Mouse (Mus musculus) hindbrain, embryonic 16.5 days (tissue): ENCODE measurements around the gene Arpc2. TPM values are rescaled to one million over a fixed set of nuclear protein-coding genes. Genes with fewer than 3 reads are reported as not detected.

Experiments used
- ATAC-seq: fragments of 200-750 bp; cut with Nextera tagmentation; 2 replicates; pipeline ENCODE4 v1.8.0; 2017; ENCODE audit warnings: moderate TSS enrichment, moderate library complexity
- H3K27ac ChIP-seq: fragments of 300-500 bp; sonication (generic); 2 replicates; pipeline ENCODE4 v1.5.1; 2014; ENCODE audit warnings: low read depth, mild to moderate bottlenecking, control low read depth, low read length, moderate library complexity
- H3K27me3 ChIP-seq: fragments of 300-500 bp; sonication (generic); replicated peaks from 2 replicates; pipeline ENCODE4 v1.6.1; 2014; ENCODE audit warnings: low read length; ENCODE audit not compliant: control insufficient read depth, insufficient read depth
- H3K36me3 ChIP-seq: fragments of 300-500 bp; sonication (generic); 2 replicates; pipeline ENCODE4 v1.6.1; 2014; ENCODE audit warnings: mild to moderate bottlenecking, low read length, moderate library complexity, mixed read lengths; ENCODE audit not compliant: control insufficient read depth, insufficient read depth
- H3K4me1 ChIP-seq: fragments of 300-500 bp; sonication (generic); 2 replicates; pipeline ENCODE4 v1.6.1; 2014; ENCODE audit warnings: low read depth, low read length; ENCODE audit not compliant: control insufficient read depth, insufficient read depth
- H3K4me2 ChIP-seq: fragments of 300-500 bp; sonication (generic); 2 replicates; pipeline ENCODE4 v1.6.1; 2014; ENCODE audit warnings: mild to moderate bottlenecking, low read length, control low read depth, moderate library complexity
- H3K4me3 ChIP-seq: fragments of 300-500 bp; sonication (generic); 2 replicates; pipeline ENCODE4 v1.5.1; 2014; ENCODE audit warnings: mild to moderate bottlenecking, low read length, control low read depth, moderate library complexity
- H3K9ac ChIP-seq: fragments of 300-500 bp; sonication (generic); 2 replicates; pipeline ENCODE4 v1.6.1; 2014; ENCODE audit warnings: low read depth, mild to moderate bottlenecking, control low read depth, low read length, moderate library complexity
- H3K9me3 ChIP-seq: fragments of 300-500 bp; sonication (generic); 2 replicates; pipeline ENCODE4 v1.6.1; 2014; ENCODE audit warnings: mild to moderate bottlenecking, low read length, moderate library complexity; ENCODE audit not compliant: control insufficient read depth
- WGBS: fragments of 180-500 bp; shearing (Covaris S2); extraction: QIAGEN DNeasy Blood & Tissue Kit; methylation state at CpG from one replicate; pipeline ENCODE4 v1.1.7; 2014; 5-methylcytosine and 5-hydroxymethylcytosine counted together
- polyA plus RNA-seq: library from polyadenylated mRNA; unstranded; fragments of >200 nt; fragmentation: Nextera tagmentation; extraction: Ambion mirVana; gene quantifications from 2 replicates; pipeline ENCODE4 v1.2.1, GENCODE M21; 2015

The Arpc2 gene
- polyA plus RNA-seq, 1 experiment from 2014 or later = 415 TPM

GRCm38 (mm10) chr1:74277041-74277440 is 41.2 kb downstream of the Arpc2 start:
- no peak overlapping the region for H3K27ac ChIP-seq
- H3K9ac ChIP-seq = no peak overlapping the region
- H3K36me3 ChIP-seq = peaks cover 19% of the 10 kb centered on the region
- no peaks in the 10 kb centered on the region; the same call in 1 of the 2 replicates for H3K4me1 ChIP-seq
- H3K4me3 ChIP-seq = no peak overlapping the region
- H3K4me2 ChIP-seq = no peak overlapping the region
- no peaks in the 10 kb centered on the region for H3K27me3 ChIP-seq
- ATAC-seq = no peak
- H3K9me3 ChIP-seq = no peaks in the 10 kb centered on the region
- WGBS = 68% methylated on average over 6 of the region's 6 CpGs

DNA sequence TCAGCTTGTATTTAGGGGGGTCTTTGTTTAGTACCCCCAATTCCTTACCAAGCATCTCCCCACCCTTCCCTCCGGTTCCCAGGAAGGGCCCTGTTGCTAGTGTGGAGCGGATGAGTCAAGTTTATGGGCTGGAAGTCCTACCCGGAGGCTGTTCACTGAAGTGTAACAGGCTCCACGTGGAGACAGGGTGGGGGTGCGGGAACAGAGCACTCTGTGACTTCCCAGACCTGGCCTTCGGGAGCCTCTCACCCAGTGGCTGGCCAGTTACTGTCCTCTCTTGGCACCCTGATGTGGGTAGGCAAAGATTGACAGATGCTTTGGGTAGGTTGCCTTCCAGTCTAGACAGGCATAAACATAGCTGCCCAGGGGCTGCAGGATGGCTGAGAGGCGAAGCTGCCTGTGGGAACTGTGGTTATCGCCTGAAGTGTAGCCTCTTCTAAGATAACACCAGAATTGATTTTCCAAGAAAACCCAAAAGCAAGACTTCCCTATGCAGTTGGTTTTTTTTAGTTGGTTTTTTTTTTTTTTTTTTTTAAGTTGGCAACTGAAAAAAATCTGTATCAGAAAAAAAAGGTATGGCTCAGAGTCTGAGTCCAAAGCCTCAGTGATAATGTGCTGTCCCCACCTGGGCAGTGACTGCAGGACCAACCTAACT is 42.1 kb downstream of the Arpc2 start:
- WGBS = 61% methylated on average over 8 of the region's 8 CpGs
- Histone ChIP-seq H3K4me1 (peaks cover 6% of the 10 kb centered on the region), H3K4me3 (no peak overlapping the region), H3K27ac (no peak overlapping the region), H3K36me3 (peaks cover 23% of the 10 kb centered on the region), H3K9ac (no peak overlapping the region), H3K27me3 (no peaks in the 10 kb centered on the region), H3K4me2 (no peak overlapping the region), H3K9me3 (no peaks in the 10 kb centered on the region)
- ATAC-seq = no peak

DNA sequence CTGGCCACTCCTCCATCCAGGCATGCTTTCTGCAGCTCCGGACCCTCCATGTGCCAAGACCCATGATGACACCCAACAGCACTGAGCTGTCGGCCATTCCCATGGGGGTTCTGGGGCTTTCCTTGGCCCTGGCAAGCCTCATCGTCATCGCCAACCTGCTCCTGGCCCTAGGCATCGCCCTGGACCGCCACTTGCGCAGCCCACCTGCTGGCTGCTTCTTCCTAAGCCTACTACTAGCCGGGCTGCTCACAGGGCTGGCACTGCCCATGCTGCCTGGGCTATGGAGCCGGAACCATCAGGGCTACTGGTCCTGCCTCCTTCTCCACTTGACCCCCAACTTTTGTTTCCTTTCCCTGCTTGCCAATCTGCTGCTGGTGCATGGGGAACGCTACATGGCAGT is 42.7 kb downstream of the Arpc2 start, which contains the start of gene Gpbar1:
Gene Gpbar1 (plus strand): TSS at position 13 of the 400 bp plus-strand sequence.
- Histone ChIP-seq H3K4me1 (peaks cover 11% of the 10 kb centered on the region), H3K36me3 (peaks cover 23% of the 10 kb centered on the region), H3K27me3 (no peaks in the 10 kb centered on the region), H3K9me3 (no peaks in the 10 kb centered on the region), H3K9ac (no peak within 1 kb of the TSS), H3K4me3 (no peak within 1 kb of the TSS), H3K27ac (no peak within 1 kb of the TSS), H3K4me2 (no peak within 1 kb of the TSS)
- WGBS = 91% methylated on average over 10 of the region's 10 CpGs
- ATAC-seq = no peak

DNA sequence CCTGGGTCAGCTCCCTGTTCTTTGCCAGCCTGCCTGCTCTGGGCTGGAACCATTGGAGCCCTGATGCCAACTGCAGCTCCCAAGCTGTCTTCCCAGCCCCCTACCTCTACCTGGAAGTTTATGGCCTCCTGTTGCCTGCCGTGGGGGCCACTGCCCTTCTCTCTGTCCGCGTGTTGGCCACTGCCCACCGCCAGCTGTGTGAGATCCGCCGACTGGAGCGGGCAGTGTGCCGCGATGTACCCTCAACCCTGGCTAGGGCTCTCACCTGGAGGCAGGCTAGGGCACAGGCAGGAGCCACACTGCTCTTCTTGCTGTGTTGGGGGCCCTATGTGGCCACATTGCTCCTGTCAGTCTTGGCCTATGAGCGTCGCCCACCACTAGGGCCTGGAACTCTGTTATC is 43.1 kb downstream of the Arpc2 start:
- no peak for ATAC-seq
- Histone ChIP-seq H3K9me3 (no peaks in the 10 kb centered on the region), H3K9ac (no peak overlapping the region), H3K36me3 (peaks cover 23% of the 10 kb centered on the region), H3K27ac (no peak overlapping the region), H3K4me3 (no peak overlapping the region), H3K4me2 (no peak overlapping the region), H3K4me1 (peaks cover 15% of the 10 kb centered on the region), H3K27me3 (no peaks in the 10 kb centered on the region)
- WGBS = 87% methylated on average over 11 of the region's 11 CpGs

DNA sequence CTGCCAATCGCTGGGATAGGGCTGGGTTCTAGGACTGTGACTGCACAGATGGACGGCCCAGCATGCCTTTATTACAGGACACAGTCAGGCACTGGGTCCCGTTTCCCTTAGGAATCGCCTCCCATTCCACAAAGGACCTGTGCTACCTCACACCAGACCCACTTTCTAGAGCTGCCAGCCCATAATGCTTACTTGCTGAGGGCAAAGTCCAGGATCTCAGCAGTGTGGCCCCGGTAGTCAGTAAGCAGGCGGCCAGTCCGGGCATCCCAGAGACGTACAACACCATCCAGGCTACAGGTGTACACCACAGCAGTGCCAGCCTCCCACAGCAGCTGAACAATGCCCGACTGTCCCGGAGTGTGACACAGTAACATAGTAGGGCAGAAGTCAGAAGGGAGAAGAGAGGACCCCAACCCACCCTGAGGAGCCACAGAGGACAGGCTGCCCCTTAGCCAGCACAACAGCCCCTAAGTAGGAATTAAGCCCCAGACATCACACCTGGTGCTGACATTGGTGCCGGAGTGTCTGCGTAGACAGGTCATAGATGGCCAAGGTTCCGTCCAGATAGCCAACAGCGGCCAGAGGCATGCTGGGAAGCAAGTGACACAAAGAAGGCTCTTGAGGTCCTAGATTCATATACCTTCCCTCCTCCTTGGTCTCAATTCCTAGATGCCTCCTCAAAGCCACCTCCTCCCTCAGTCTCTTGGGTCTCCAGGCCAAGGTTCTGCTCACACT is 44.9 kb downstream of the Arpc2 start:
- Histone ChIP-seq H3K36me3 (peaks cover 23% of the 10 kb centered on the region), H3K9me3 (no peaks in the 10 kb centered on the region), H3K4me3 (no peak overlapping the region), H3K27ac (no peak overlapping the region), H3K4me1 (peaks cover 18% of the 10 kb centered on the region), H3K27me3 (no peaks in the 10 kb centered on the region), H3K4me2 (no peak overlapping the region), H3K9ac (no peak overlapping the region)
- WGBS = 95% methylated on average over 14 of the region's 14 CpGs
- no peak for ATAC-seq

GRCm38 (mm10) chr1:74281372-74281771 is 45.5 kb downstream of the Arpc2 start:
- H3K9ac ChIP-seq = no peak overlapping the region
- no peak overlapping the region for H3K27ac ChIP-seq
- H3K9me3 ChIP-seq = no peaks in the 10 kb centered on the region
- no peak for ATAC-seq
- no peak overlapping the region for H3K4me3 ChIP-seq
- no peaks in the 10 kb centered on the region for H3K27me3 ChIP-seq
- no peak overlapping the region for H3K4me2 ChIP-seq
- peaks cover 21% of the 10 kb centered on the region for H3K4me1 ChIP-seq
- peaks cover 23% of the 10 kb centered on the region for H3K36me3 ChIP-seq
- 93% methylated on average over 2 of the region's 2 CpGs for WGBS

DNA sequence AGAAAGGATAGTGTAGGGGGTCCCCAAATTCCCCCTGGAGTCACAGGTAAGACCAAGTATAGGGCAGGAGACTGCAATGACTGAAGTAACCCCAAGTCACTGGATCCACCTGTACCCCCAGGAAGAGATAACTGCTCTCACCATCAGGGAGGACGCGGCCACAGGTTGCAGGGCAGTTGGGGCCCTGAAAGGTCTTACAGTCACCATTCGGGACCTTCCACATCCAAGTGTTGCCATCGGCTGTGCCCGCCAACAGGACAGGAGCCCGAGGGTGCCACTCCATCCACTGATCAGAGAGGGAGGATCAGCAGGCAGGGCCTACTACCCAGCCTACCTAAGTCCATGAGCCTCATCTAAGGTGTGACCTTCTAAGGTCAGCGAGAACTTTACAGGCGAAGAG is 46.0 kb downstream of the Arpc2 start:
- Histone ChIP-seq H3K9me3 (no peaks in the 10 kb centered on the region), H3K27me3 (no peaks in the 10 kb centered on the region), H3K4me3 (no peak overlapping the region), H3K27ac (no peak overlapping the region), H3K4me1 (peaks cover 21% of the 10 kb centered on the region), H3K36me3 (peaks cover 23% of the 10 kb centered on the region), H3K9ac (no peak overlapping the region), H3K4me2 (no peak overlapping the region)
- ATAC-seq = no peak
- 97% methylated on average over 8 of the region's 8 CpGs for WGBS

DNA sequence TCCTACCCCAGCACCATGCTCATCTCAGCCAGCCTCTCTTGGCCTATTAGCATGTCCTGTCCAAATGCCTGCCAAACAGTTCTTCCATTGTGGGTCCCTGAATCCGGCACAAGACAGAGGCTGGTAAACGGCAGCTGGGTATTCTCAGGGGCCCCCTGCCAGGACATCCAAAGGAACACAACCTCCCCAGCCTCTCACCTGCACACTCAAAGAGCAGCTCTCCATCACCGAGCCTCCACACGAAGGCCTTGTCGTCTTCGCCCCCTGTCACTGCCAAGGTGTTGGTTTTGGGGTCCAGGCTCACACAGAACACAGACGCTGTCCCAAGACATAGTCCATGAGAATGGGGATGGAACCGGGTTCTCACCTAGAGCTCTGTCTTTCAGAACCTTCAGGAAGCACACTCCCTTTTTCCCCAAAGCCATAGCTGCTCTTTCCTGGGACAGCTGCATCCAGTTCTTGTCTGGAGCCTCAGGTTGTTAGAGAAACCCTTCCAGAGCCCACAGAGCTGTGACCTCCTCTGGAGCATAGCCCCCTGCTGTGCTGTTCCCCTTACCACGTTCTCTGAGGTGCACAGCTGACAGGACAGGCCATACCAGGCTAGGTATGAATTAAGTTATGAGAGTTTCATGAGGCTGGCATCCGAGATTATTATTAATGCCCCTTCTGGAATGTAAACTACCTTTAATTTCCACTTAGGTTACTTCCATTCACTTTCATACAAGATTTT is 47.2 kb downstream of the Arpc2 start:
- peaks cover 21% of the 10 kb centered on the region for H3K4me1 ChIP-seq
- H3K4me3 ChIP-seq = no peak overlapping the region
- ATAC-seq = no peak
- H3K27ac ChIP-seq = no peak overlapping the region
- no peaks in the 10 kb centered on the region for H3K27me3 ChIP-seq
- H3K4me2 ChIP-seq = peak overlapping the region; percentile 90
- H3K9ac ChIP-seq = no peak overlapping the region
- H3K36me3 ChIP-seq = peaks cover 23% of the 10 kb centered on the region
- 83% methylated on average over 10 of the region's 10 CpGs for WGBS
- no peaks in the 10 kb centered on the region for H3K9me3 ChIP-seq
